Mouse (Mus musculus): ENCODE measurements around the gene Rac1. TPM values are rescaled to one million over a fixed set of nuclear protein-coding genes. Genes with fewer than 3 reads are reported as not detected.
"Not testable (repeated sequence)": the region's sequence is repeated elsewhere in the genome, so short reads cannot be mapped to it uniquely, and the experiment has no call there.

Gene Rac1
- polyA plus RNA-seq (2014; fragmentation: Nextera tagmentation; extraction: Ambion mirVana) = 521 and 540 TPM in 2 replicates

GRCm38 (mm10) chr5:143527486-143528307, at the start of gene Rac1:
Gene Rac1 (minus strand): TSS chr5:143528036.
- ATAC-seq (replicated peaks; ENCODE audit: insufficient number of reproducible peaks, low FRiP score, low TSS enrichment, low read depth) (peak; percentile 92), DNase-seq (ENCODE audit: low spot score) (peak; percentile 97)
- Histone ChIP-seq H3K9ac (replicated peaks; ENCODE audit: low read length) (peak within 1 kb of the TSS; percentile 97), H3K36me3 (replicated peaks; ENCODE audit: control insufficient read depth, insufficient read depth, low read depth, low read length) (no peaks in the 10 kb centered on the region), H3K4me2 (ENCODE audit: low read depth, low read length) (peak within 1 kb of the TSS; percentile 59), H3K27me3 (ENCODE audit: control insufficient read depth, insufficient read depth, low read length) (no peaks in the 10 kb centered on the region), H3K4me3 (ENCODE audit: low read depth, low read length) (peak within 1 kb of the TSS; percentile 92), H3K27ac (replicated peaks; ENCODE audit: low read depth, low read length) (peak within 1 kb of the TSS; percentile 97), H3K4me1 (ENCODE audit: control insufficient read depth, insufficient read depth, low read length) (peaks cover 5% of the 10 kb centered on the region), H3K9me3 (replicated peaks; ENCODE audit: control insufficient read depth, low read length) (no peaks in the 10 kb centered on the region)
- WGBS = under 1% methylated on average over 97 of the region's 105 CpGs

- no peak overlapping the region for H3K9ac ChIP-seq (replicated peaks; ENCODE audit: low read length)
- no peak overlapping the region for H3K4me3 ChIP-seq (ENCODE audit: low read depth, low read length)
- no peak overlapping the region for H3K4me2 ChIP-seq (ENCODE audit: low read depth, low read length)
- 85% methylated on average over 19 of the region's 19 CpGs for WGBS
- no peak for ATAC-seq (replicated peaks; ENCODE audit: insufficient number of reproducible peaks, low FRiP score, low TSS enrichment, low read depth)
- no peaks in the 10 kb centered on the region for H3K4me1 ChIP-seq (ENCODE audit: control insufficient read depth, insufficient read depth, low read length)
- no peaks in the 10 kb centered on the region for H3K9me3 ChIP-seq (replicated peaks; ENCODE audit: control insufficient read depth, low read length)
- no peaks in the 10 kb centered on the region for H3K36me3 ChIP-seq (replicated peaks; ENCODE audit: control insufficient read depth, insufficient read depth, low read depth, low read length)
- no peak overlapping the region for H3K27ac ChIP-seq (replicated peaks; ENCODE audit: low read depth, low read length)
- no peaks in the 10 kb centered on the region for H3K27me3 ChIP-seq (ENCODE audit: control insufficient read depth, insufficient read depth, low read length)
- no peak for DNase-seq (ENCODE audit: low spot score)
These were observed 46.7 kb upstream of the Rac1 start for GRCm38 (mm10) chr5:143574261-143575178.

GRCm38 (mm10) chr5:143573067-143573466, 45.2 kb upstream of the Rac1 start:
- Histone ChIP-seq H3K4me1 (ENCODE audit: control insufficient read depth, insufficient read depth, low read length) (no peaks in the 10 kb centered on the region), H3K27me3 (ENCODE audit: control insufficient read depth, insufficient read depth, low read length) (no peaks in the 10 kb centered on the region), H3K4me3 (ENCODE audit: low read depth, low read length) (no peak overlapping the region), H3K36me3 (replicated peaks; ENCODE audit: control insufficient read depth, insufficient read depth, low read depth, low read length) (no peaks in the 10 kb centered on the region), H3K9ac (replicated peaks; ENCODE audit: low read length) (no peak overlapping the region), H3K9me3 (replicated peaks; ENCODE audit: control insufficient read depth, low read length) (no peaks in the 10 kb centered on the region), H3K4me2 (ENCODE audit: low read depth, low read length) (no peak overlapping the region), H3K27ac (replicated peaks; ENCODE audit: low read depth, low read length) (no peak overlapping the region)
- DNase-seq (ENCODE audit: low spot score) (no peak), ATAC-seq (replicated peaks; ENCODE audit: insufficient number of reproducible peaks, low FRiP score, low TSS enrichment, low read depth) (no peak)
- 86% methylated on average over 4 of the region's 4 CpGs for WGBS

GRCm38 (mm10) chr5:143572195-143572594, 44.4 kb upstream of the Rac1 start:
- Histone ChIP-seq H3K4me2 (ENCODE audit: low read depth, low read length) (no peak overlapping the region), H3K4me3 (ENCODE audit: low read depth, low read length) (no peak overlapping the region), H3K4me1 (ENCODE audit: control insufficient read depth, insufficient read depth, low read length) (no peaks in the 10 kb centered on the region), H3K9me3 (replicated peaks; ENCODE audit: control insufficient read depth, low read length) (no peaks in the 10 kb centered on the region), H3K27me3 (ENCODE audit: control insufficient read depth, insufficient read depth, low read length) (no peaks in the 10 kb centered on the region), H3K9ac (replicated peaks; ENCODE audit: low read length) (no peak overlapping the region), H3K36me3 (replicated peaks; ENCODE audit: control insufficient read depth, insufficient read depth, low read depth, low read length) (no peaks in the 10 kb centered on the region), H3K27ac (replicated peaks; ENCODE audit: low read depth, low read length) (no peak overlapping the region)
- ATAC-seq (replicated peaks; ENCODE audit: insufficient number of reproducible peaks, low FRiP score, low TSS enrichment, low read depth) (no peak), DNase-seq (ENCODE audit: low spot score) (peak; percentile 9)
- WGBS = 74% methylated on average over 5 of the region's 5 CpGs

GRCm38 (mm10) chr5:143567860-143568259, 40.0 kb upstream of the Rac1 start:
- H3K4me1 ChIP-seq (ENCODE audit: control insufficient read depth, insufficient read depth, low read length) = peaks cover 2% of the 10 kb centered on the region; the same call in 1 of the 2 replicates
- H3K27me3 ChIP-seq (ENCODE audit: control insufficient read depth, insufficient read depth, low read length) = no peaks in the 10 kb centered on the region
- H3K4me2 ChIP-seq (ENCODE audit: low read depth, low read length) = no peak overlapping the region
- H3K4me3 ChIP-seq (ENCODE audit: low read depth, low read length) = no peak overlapping the region
- H3K27ac ChIP-seq (replicated peaks; ENCODE audit: low read depth, low read length) = no peak overlapping the region
- H3K9me3 ChIP-seq (replicated peaks; ENCODE audit: control insufficient read depth, low read length) = no peaks in the 10 kb centered on the region
- no peaks in the 10 kb centered on the region for H3K36me3 ChIP-seq (replicated peaks; ENCODE audit: control insufficient read depth, insufficient read depth, low read depth, low read length)
- 24% methylated on average over 6 of the region's 6 CpGs for WGBS
- DNase-seq (ENCODE audit: low spot score) = peak; percentile 90
- no peak for ATAC-seq (replicated peaks; ENCODE audit: insufficient number of reproducible peaks, low FRiP score, low TSS enrichment, low read depth)
- H3K9ac ChIP-seq (replicated peaks; ENCODE audit: low read length) = no peak overlapping the region

GRCm38 (mm10) chr5:143567258-143567670, 39.4 kb upstream of the Rac1 start:
- no peak overlapping the region for H3K4me2 ChIP-seq (ENCODE audit: low read depth, low read length)
- no peaks in the 10 kb centered on the region for H3K9me3 ChIP-seq (replicated peaks; ENCODE audit: control insufficient read depth, low read length)
- ATAC-seq (replicated peaks; ENCODE audit: insufficient number of reproducible peaks, low FRiP score, low TSS enrichment, low read depth) = no peak
- no peak overlapping the region for H3K9ac ChIP-seq (replicated peaks; ENCODE audit: low read length)
- no peaks in the 10 kb centered on the region for H3K36me3 ChIP-seq (replicated peaks; ENCODE audit: control insufficient read depth, insufficient read depth, low read depth, low read length)
- H3K27ac ChIP-seq (replicated peaks; ENCODE audit: low read depth, low read length) = no peak overlapping the region
- no peak for DNase-seq (ENCODE audit: low spot score)
- no peak overlapping the region for H3K4me3 ChIP-seq (ENCODE audit: low read depth, low read length)
- H3K4me1 ChIP-seq (ENCODE audit: control insufficient read depth, insufficient read depth, low read length) = peaks cover 2% of the 10 kb centered on the region; the same call in 1 of the 2 replicates
- 89% methylated on average over 5 of the region's 5 CpGs for WGBS
- H3K27me3 ChIP-seq (ENCODE audit: control insufficient read depth, insufficient read depth, low read length) = no peaks in the 10 kb centered on the region

GRCm38 (mm10) chr5:143566804-143567203, 39.0 kb upstream of the Rac1 start:
- not testable (repeated sequence) for H3K9me3 ChIP-seq (replicated peaks; ENCODE audit: control insufficient read depth, low read length); H3K27me3 ChIP-seq (ENCODE audit: control insufficient read depth, insufficient read depth, low read length); DNase-seq (ENCODE audit: low spot score); H3K4me1 ChIP-seq (ENCODE audit: control insufficient read depth, insufficient read depth, low read length); ATAC-seq (replicated peaks; ENCODE audit: insufficient number of reproducible peaks, low FRiP score, low TSS enrichment, low read depth); H3K36me3 ChIP-seq (replicated peaks; ENCODE audit: control insufficient read depth, insufficient read depth, low read depth, low read length); H3K4me2 ChIP-seq (ENCODE audit: low read depth, low read length); H3K27ac ChIP-seq (replicated peaks; ENCODE audit: low read depth, low read length); H3K4me3 ChIP-seq (ENCODE audit: low read depth, low read length); H3K9ac ChIP-seq (replicated peaks; ENCODE audit: low read length)
- WGBS = 96% methylated on average over 6 of the region's 6 CpGs

Measured in embryonic facial prominence, embryonic 11.5 days (tissue).